Mouse (Mus musculus) brain, adult 2 months (tissue): ENCODE results near the gene Ubl4a.
"Not testable (repeated sequence)": the region's sequence is repeated elsewhere in the genome, so short reads cannot be mapped to it uniquely, and the experiment has no call there.

Source experiments
- DNase-seq: peaks from one replicate; pipeline ENCODE4 v3.0.0; 2011; ENCODE audit warnings: low read depth, low spot score

Ubl4a gene

DNA sequence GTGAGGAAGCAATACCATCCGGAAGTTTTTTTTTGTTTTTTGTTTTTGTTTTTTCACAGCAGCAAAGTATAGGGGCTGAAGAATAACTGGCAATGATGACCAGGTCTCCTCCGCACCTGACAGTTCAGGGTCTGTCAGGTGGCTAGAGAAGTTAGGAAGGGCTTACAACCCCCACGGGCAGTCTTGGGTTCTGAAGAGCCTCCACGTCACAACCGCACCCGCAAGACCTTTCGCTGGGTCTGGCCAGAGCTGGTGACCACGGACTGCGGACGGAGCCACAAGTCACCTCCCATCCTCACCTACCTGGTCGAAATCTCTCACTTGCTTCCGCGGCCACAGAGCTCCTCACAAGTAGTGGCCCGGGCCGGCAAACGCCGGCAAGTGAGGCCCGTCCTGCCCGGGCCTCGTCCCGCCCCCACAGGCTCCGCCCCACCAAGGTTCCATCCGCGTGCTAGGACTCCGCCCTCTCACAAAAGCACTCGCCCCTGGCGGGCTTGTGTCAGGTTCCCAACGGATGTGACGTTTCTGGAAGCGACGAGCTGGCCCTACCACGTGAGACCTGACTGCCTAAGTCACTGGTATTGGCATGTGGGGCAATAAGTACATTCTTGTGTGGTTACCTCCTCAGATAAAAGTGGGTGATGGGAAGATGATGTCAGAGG is at the start of gene Ubl4a, which contains the start of gene Slc10a3:
Gene Ubl4a, minus strand, starts transcription at position 331 of the 662 bp plus-strand sequence.
Gene Slc10a3, minus strand, starts transcription at position 462 of the 662 bp plus-strand sequence.
- peak; percentile 96 for DNase-seq

DNA sequence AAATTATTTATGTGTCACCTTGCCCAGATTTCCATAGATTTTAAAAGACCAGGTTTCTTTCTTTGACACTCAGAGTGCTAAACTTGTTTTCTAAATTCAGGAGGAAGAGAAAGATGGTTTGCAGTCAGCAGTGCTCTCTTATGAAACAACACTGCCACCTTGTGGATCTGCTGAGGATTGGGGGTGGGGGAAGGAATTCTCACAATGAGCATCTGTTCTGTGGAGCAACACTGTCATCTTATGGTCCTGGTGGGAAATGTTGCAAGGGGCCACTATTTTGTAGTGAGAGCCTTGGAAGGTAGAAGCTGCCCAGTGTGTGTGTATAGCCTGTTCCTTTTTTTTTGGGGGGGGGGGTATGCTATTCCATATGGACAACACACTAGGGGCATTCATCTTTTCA is 40.4 kb upstream of the Ubl4a start:
- DNase-seq = peak; percentile 90

DNA sequence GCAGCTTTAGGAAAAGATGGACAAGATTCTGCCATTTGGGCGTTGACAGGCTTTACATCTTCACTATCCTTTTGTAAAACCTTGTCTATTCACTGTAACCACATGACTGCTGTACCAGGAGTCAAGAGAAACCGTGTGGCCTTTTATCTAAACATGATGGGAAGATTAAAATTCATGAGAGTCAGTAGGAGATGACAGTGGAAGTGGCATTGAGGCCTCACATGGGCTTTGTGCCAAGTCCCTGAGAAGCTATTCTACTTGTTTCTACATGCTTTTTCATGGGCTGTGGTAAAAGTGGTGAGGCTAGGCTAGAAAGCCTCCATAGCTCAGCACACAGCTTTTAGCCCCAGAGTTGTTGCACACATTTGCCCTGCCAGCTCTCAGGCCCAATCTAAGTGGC is 35.3 kb upstream of the Ubl4a start:
- no peak for DNase-seq

DNA sequence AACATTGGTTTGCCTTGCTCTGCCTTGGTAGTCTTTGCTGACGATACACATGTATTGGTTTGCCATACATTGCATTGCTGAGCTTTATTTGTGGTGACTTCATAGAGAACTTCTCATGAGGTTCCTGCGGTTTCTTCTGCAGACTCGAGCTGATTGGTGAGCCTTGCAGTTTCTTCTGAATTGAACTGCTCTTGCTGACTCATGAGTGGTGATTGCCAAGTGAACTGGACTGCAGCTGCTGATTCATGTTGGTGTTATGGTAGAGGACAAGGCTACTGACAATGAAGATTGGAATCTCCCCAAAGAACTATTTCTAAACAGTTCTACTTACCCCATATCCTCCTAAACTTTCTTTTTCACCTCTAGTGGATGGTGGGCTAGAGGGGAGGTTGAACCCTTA is 27.1 kb upstream of the Ubl4a start:
- DNase-seq = no peak

DNA sequence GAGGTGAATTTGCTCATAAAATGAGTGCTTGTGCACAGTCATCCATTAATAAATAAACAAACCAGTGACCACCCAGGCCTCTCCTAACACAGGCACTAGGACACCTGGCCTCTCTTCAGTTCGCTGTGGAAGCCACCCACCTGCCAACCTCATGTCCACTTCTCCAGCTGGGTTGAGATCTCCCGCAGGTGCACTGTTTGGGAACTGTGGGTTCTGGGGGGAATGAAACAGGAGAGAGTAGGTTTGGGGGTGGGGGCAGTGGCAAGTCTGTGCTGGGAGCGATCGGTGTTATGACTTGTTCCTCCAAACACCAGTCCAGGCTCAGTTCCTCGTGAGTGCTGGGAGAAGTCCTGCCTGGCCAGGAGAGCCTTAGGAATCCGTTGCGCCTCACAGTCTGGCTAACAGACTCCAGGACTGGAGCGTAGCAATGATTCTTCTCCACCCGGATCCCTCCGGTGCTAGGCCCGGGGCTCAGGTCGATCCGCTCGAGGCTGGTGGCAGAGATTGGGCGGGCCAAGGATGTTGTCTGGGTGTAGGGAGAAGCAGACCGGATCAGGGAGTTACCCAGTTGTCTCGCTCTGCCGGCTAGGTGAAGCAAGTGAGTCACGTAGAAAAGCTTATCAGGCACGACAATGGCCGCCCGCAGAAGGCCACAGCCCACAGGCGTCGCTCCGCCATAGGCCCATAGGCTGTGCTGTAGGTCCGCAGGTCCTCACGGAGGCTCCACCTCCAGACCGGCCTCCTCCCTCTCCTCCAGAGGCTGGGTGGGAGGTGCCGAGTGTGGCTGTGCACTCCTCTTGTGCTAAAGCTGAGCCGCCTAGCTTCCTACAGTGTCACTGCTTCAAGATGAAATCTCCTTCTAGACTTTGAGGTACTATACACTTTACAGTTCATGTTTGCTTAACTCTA is 19.8 kb upstream of the Ubl4a start, which contains the start of the genes Fam3a and Ikbkg:
Gene Fam3a, minus strand, starts transcription at position 738 of the 909 bp plus-strand sequence.
Gene Ikbkg, plus strand, starts transcription at position 756 of the 909 bp plus-strand sequence.
- peak; percentile 96 for DNase-seq

DNA sequence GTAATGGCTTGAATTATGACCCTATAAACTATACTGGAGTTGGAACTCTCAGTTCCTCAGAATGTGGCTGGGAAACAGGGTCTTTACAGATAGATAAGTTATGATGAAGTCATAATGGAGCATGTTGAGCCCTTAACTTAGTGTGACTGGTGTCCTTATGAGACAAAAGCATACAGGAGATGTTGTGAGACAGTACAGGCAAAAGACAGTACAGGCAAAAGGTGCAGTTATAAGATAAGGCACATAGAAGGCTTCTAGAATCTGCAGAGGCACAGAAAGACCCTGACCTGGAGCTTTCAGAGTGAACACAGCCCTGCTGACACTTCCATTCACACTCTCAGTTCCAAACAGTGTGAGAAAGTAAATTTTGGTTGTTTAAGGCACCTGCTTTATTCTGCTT is 15.1 kb upstream of the Ubl4a start:
- DNase-seq = no peak

DNA sequence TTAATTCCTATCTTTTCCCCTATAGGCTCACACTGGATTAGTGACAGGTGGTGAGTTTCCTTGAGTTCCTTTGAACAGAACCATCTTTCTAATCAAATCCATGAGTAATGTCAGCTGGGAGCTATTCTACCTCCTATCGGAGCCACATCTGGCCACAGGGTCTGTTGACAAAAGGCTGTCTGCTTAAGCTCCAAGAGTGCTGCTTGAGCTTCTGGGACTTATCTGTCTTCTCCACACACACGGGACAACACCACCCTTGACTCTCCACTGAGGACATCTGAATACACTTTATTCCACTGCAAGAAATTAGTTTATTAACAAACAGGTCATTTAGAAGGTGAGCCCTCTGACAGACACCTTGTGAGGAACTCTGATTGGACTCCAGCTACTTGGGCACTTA is 11.4 kb upstream of the Ubl4a start:
- no peak for DNase-seq

DNA sequence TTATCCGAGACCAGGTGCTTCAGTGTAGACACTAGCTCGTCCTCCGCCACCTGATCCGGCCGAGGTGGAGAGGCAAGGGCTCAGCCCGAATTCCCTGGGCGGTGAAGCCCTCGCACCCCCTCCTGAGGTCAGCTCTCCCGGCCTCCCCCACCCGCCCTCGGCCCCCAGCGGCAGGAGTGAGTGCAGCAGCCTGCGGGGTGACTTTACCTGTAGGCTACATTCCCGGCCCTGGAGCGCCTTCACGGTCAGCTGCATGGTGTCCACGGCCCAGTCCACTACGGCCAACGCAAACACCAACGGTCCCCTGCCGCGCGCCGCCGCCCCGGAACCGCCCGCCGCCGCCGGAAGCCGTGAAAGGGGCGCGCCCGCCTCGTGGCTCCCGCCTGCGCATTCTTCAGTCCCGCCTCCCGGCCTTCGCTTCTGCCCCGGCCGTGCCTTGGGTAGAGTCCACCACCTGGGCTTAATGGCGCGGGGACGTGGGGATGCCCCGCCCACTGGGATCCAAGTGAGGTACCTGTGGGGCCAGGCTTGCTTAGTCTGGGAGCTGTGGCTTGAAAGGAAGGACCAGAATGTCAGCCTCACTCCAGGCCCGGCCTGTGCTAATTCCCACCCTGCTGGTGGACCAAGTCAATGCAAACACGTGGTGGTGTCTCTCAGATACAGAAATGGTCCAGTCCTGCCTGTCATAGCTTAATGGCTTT is 4.7 kb downstream of the Ubl4a start:
- peak; percentile 71 for DNase-seq

DNA sequence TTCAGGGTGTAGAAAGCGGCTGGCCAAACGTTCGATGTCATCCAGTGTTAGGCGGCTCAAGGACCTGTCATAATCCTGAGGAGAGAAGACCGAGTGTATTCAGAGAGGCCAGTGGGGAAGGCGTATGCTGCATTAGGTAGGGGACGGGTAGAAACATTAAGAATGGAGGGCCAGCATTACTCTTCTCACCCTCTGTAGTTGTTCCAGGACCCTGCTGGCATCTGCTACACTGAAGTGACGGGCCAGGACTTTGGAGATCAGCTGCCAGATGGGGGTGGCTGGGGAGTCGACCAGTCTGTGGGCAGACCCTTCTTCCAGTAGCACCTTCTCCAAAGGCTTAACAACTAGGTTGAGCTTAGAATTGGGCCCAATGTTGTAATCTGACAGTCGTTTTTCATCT is 5.5 kb downstream of the Ubl4a start:
- DNase-seq = no peak

DNA sequence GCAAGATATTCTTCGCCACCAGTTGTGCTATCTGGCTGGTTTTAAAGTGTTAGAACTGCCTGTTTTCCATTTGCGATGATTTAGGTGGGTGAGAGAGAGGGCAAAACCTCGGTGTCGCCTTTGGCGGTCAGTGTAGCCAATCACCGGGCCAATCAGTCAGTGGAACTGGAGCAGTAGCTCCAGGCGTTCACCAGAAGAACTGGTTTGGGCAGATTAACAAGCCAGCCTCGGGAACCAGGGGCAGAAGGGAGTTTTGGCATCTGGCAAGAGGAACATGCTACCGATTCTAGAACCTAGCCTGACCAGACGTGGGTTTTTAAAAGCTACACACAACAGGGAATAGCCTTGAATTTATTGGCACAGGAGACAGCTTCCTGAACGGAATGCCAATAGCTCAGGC is 13.8 kb downstream of the Ubl4a start:
- no peak for DNase-seq

DNA sequence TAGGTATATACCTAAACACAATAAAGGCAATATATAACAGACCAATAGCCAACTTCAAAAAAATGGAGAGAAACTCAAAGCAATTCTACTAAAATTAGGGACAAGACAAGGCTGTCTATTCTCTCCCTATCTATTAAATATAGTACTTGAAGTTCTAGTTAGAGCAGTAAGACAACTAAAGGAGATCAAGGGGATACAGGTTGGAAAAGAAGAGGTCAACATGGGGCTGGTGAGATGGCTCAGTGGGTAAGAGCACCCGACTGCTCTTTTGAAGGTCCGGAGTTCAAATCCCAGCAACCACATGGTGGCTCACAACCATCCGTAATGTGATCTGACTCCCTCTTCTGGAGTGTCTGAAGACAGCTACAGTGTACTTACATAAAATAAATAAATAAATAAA is 15.9 kb downstream of the Ubl4a start:
- not testable (repeated sequence) for DNase-seq

DNA sequence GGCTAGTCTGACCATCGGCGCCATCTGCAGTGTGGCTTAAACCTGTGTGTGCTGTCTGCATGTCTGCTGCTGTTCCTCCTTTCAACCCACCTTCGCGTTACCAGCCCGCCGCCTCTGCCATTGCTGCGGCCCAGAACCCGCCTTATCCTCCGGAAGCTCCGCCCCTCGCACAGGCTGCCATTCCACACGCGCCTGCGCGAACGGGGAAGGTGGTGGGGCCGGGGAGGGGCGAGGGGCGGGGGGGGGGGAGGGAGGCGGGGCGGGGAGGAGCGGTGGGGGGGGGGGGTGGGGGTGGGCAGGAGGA is 19.6 kb downstream of the Ubl4a start, which contains the start of gene Lage3:
Gene Lage3, minus strand, starts transcription at position 152 of the 304 bp plus-strand sequence.
- peak; percentile 89 for DNase-seq

DNA sequence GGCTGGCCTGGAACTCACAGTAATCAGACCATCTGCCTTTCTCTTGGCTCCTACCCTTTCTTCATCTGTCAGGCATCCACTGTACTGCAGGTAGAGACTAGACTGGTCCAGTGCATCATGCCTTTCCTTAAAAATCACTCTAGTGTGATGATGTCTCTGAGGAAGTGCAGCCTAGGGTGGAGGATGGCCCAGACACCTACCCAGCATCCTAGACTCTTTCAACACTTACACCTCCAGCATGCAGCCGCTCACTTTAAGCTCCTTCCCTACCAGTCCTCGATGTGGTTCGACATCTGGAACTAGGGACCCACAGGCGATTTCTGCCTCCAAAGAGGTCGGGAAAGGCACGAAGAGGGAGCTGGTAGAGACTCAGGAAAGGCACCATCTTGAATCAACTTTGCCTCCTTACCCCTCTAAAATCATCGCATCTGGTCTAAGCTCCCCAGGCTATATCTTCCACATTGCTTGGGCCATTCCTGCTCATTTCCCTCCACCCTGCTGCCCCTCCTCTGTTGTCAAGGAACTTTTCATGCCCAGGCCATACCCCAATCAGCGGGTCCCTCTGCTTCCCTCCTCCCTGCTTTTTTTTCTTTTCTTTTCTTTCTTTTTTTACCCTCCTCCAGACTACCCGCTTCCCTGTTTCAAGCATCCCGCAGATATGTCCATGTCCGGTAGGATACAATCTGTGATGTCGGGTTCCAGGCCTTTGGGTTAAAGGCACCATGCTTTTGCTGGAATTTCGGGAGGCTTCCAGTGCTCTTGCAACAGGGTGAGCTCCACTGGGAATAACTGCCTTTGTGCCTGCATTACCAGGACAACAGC is 20.2 kb downstream of the Ubl4a start:
- DNase-seq = peak; percentile 8

DNA sequence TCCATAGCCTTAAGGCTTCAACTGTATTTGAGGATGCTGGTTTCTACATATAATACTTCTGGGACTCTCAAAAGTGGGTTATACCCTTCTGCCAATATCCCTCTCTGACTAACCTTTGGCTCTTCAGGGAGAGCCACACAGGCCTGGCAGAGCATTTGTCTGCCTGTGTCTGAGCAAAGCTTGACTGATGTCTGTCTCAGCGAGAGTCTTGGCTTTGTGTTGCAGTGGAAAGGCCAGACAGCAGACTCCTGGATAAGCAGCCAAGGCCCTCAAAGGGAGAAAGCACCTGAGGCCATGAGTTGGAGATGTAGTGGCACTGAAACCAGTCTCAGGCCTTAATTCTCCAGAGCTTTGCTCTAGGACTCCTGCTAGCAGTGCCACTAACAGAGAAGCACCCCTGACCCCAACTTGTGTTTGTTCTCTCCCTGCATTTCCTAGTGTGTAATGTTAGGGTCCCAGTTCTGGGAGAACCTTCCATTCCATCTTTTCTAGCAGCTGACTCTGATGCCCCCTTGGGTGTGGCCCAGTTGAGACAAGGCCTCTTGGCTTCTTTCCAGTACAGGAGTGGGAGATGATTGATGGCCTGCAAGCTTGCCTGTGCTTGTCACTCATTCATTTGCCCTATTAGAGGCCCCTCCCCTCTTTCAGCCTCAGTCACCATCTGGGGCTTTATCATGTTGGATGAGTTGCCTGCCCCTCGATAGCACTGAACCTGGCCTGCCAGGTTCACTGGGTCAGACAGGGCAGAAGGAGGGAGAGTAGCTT is 42.7 kb downstream of the Ubl4a start:
- DNase-seq = peak; percentile 70

DNA sequence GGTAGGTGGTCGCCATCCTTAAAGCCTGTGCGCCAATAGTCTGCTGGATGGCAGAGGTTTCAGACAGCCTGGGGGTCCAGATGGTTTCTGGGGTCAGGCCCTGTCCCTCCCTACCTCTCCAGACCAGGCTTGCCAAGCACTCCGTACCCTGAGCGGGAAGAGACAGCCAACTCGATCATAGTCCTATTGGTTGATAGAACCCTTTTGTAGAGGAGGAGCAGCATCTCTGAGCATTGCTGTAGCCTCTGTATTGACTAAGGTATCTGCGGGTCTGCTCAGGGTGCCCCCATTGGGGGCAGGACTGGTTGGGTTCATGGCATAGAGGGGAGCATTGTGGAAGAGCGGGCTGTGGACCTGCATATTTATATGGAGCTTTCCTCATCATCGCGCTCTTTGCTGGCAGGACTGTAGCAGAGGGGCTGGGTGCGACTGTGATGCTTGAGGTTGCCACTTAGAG is 43.8 kb downstream of the Ubl4a start:
- DNase-seq = no peak

DNA sequence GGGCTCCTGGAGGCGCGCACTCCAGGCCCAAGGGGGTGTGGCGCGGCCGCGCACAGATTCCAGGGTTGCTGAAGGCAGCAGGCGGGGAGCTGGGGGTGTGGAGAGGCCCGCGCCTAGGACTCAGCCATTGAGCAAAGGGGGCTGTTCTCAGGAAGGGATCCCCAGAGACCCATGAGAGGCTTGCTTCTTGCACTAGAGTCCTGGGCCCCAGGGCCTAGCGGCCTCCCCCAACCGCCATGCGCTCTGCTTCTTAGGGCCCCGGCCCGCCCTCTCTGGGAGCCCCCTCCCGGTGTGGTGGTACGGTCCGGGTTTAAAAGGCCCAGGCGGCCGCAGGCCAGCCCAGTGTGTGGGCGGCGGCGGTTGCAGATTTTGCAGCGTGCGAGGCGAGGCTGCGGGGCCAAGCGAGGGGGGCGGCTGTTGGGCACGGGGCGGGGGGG is 44.3 kb downstream of the Ubl4a start, which contains the start of gene Plxna3:
Gene Plxna3, plus strand, starts transcription at position 342 of the 437 bp plus-strand sequence.
- DNase-seq = peak; percentile 75
